In the genomic region with DNA sequence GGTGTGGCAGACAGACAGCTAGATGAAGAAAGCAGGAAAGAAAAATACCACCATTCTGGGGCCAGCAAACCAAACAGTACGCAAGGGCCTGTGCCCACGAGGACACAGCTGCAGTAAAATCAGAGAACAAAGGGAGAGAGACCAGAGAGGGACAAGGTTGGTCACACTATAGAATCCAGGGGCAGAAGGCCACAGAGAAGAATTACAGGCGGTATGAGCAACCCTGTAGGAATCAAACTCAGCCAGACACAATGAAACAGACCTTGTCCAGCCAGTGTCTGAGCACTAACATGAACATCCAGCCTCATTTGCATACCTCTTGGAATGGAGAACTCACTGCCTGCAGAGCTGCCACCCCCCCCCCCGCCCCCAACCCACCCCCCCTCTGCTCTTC, we compare ENCODE assay signal across 11 mouse cellular contexts. TPM values are rescaled to one million over a fixed set of nuclear protein-coding genes. Genes with fewer than 3 reads are reported as not detected.
DNase-seq lines count a peak whose midpoint lies in the region; ATAC-seq lines count a peak whose summit lies in the region.
"Had no signal": no experiment of that assay in that cellular context is flagged by ENCODE, and none has a peak within 500 bp of the region (broad histone marks: within the 10 kb centered on the region; RNA-seq: fewer than 3 reads in every experiment).

No protein-coding gene starts in this region.

- H3K4me3 ChIP-seq in lung, embryonic 16.5 days (ENCODE audit: low read length), result no peak overlapping the region; the same call in 1 of the 2 replicates
- H3K4me3 ChIP-seq in hindbrain, embryonic 10.5 days, result peak overlapping the region; percentile 39
- H3K4me3 ChIP-seq in liver, embryonic 16.5 days (ENCODE audit: low read depth, low read length), result no peak overlapping the region
- H3K4me3 ChIP-seq in stomach, embryonic 15.5 days (replicated peaks), result no peak overlapping the region; the same call in 1 of the 2 replicates

- H3K9ac ChIP-seq in lung, embryonic 16.5 days (ENCODE audit: low read length), result peak overlapping the region; percentile 54; the same call in 1 of the 2 replicates
- H3K9ac ChIP-seq in liver, embryonic 16.5 days (ENCODE audit: low read depth, low read length), result no peak overlapping the region
- H3K9ac ChIP-seq in stomach, embryonic 15.5 days, result no peak overlapping the region

- H3K4me1 ChIP-seq in lung, embryonic 16.5 days (replicated peaks; ENCODE audit: control insufficient read depth, insufficient read depth, low read length), result peaks cover 19% of the 10 kb centered on the region
- peaks cover 85% of the 10 kb centered on the region for H3K4me1 ChIP-seq in hindbrain, embryonic 10.5 days (replicated peaks)
- H3K4me1 ChIP-seq in liver, embryonic 16.5 days (ENCODE audit: control insufficient read depth, low read depth, low read length), result no peaks in the 10 kb centered on the region
- peaks cover 4% of the 10 kb centered on the region for H3K4me1 ChIP-seq in stomach, embryonic 15.5 days

- DNase-seq in lung, postnatal 14 days, result no peak
- no peak for DNase-seq in hindbrain, embryonic 10.5 days (ENCODE audit: low spot score)
- DNase-seq in embryo, embryonic 9.5 days (ENCODE audit: extremely low spot score), result no peak
- no peak for DNase-seq in left cerebral cortex, adult 8-10 months (ENCODE audit: low spot score in 2 of 2)

- no peaks in the 10 kb centered on the region for H3K9me3 ChIP-seq in lung, embryonic 16.5 days (ENCODE audit: control insufficient read depth, low read length)
- no peaks in the 10 kb centered on the region for H3K9me3 ChIP-seq in hindbrain, embryonic 10.5 days
- no peaks in the 10 kb centered on the region for H3K9me3 ChIP-seq in liver, embryonic 16.5 days (replicated peaks; ENCODE audit: control insufficient read depth, low read length)
- no peaks in the 10 kb centered on the region for H3K9me3 ChIP-seq in stomach, embryonic 15.5 days

- peak overlapping the region; percentile 71 for H3K4me2 ChIP-seq in lung, embryonic 16.5 days (ENCODE audit: low read depth, low read length)
- H3K4me2 ChIP-seq in liver, embryonic 16.5 days (ENCODE audit: low read depth, low read length), result peak overlapping the region; percentile 0; the same call in 1 of the 2 replicates
- H3K4me2 ChIP-seq in stomach, embryonic 15.5 days, result peak overlapping the region; percentile 56

- H3K36me3 ChIP-seq in lung, embryonic 16.5 days (ENCODE audit: control insufficient read depth, insufficient read depth, low read length), result no peaks in the 10 kb centered on the region
- peaks cover 20% of the 10 kb centered on the region for H3K36me3 ChIP-seq in hindbrain, embryonic 10.5 days
- H3K36me3 ChIP-seq in liver, embryonic 16.5 days (ENCODE audit: control insufficient read depth, insufficient read depth), result no peaks in the 10 kb centered on the region
- no peaks in the 10 kb centered on the region for H3K36me3 ChIP-seq in stomach, embryonic 15.5 days

- H3K27ac ChIP-seq in lung, embryonic 16.5 days (ENCODE audit: low read length), result no peak overlapping the region
- H3K27ac ChIP-seq in hindbrain, embryonic 10.5 days, result peak overlapping the region; percentile 92
- H3K27ac ChIP-seq in liver, embryonic 16.5 days (ENCODE audit: low read length), result no peak overlapping the region
- H3K27ac ChIP-seq in stomach, embryonic 15.5 days, result no peak overlapping the region

- WGBS in lung, embryonic 16.5 days, result 41% methylated on average over 3 of the region's 4 CpGs
- WGBS in hindbrain, embryonic 10.5 days, result 8% methylated on average over 4 of the region's 4 CpGs
- 31% methylated on average over 4 of the region's 4 CpGs for WGBS in liver, embryonic 16.5 days (ENCODE audit: insufficient replicate concordance)
- 27% methylated on average over 4 of the region's 4 CpGs for WGBS in stomach, embryonic 15.5 days

- H3K27me3 ChIP-seq in lung, embryonic 16.5 days (ENCODE audit: control insufficient read depth, insufficient read depth, low read depth, low read length), result peaks cover 4% of the 10 kb centered on the region
- H3K27me3 ChIP-seq in hindbrain, embryonic 10.5 days (ENCODE audit: insufficient read depth, poor library complexity, severe bottlenecking), result peaks cover 25% of the 10 kb centered on the region
- peaks cover 7% of the 10 kb centered on the region for H3K27me3 ChIP-seq in liver, embryonic 16.5 days (ENCODE audit: control insufficient read depth, insufficient read depth, low read depth, low read length)
- peaks cover 9% of the 10 kb centered on the region for H3K27me3 ChIP-seq in stomach, embryonic 15.5 days (replicated peaks)
- H3K27me3 ChIP-seq: Patski had no signal

- ATAC-seq in lung, embryonic 16.5 days (ENCODE audit: low read depth), result no peak; the same call in none of the 2 replicates
- ATAC-seq in liver, embryonic 16.5 days (ENCODE audit: low read depth), result no peak
- ATAC-seq in stomach, embryonic 15.5 days (ENCODE audit: insufficient read depth, low FRiP score, low read depth), result no peak
- no peak for ATAC-seq in inflammation-experienced regulatory T-cells, adult 6 months
- ATAC-seq: Patski had no signal

RNA-seq across cellular contexts. Expression of a gene that starts 7.9 kb away (rescaled TPM):
- polyA plus RNA-seq in lung, embryonic 16.5 days (2015; fragmentation: Nextera tagmentation; extraction: Ambion mirVana), result 0.08 TPM in 1 of 2 replicates, not detected in the other
- polyA plus RNA-seq in hindbrain, embryonic 10.5 days (2016; fragmentation: Nextera tagmentation; extraction: Ambion mirVana), result 13.7 and 56.4 TPM in 2 replicates
- not detected in 2 replicates for polyA plus RNA-seq in liver, embryonic 16.5 days (2015; fragmentation: Nextera tagmentation; extraction: Ambion mirVana)
- 0.48 and 0.87 TPM in 2 replicates for polyA plus RNA-seq in stomach, embryonic 15.5 days (2015; fragmentation: Nextera tagmentation; extraction: Ambion mirVana)
- not detected for polyA plus RNA-seq in inflammation-experienced regulatory T-cells, adult 6 months (2017; shearing (Covaris generic))
- total RNA-seq in left cerebral cortex, adult 8-10 months (2022), result 1 to 10 TPM in 3 of 4 experiments, under 1 TPM in 1; 0.62 to 2.9 (median 2.1) TPM
- total RNA-seq: common myeloid progenitor, adult 5-6 weeks had no signal
- polyA plus RNA-seq: Patski had no signal

RNA-seq across cellular contexts. Expression of a gene that starts 20.0 kb away (rescaled TPM):
- 9.4 and 10.3 TPM in 2 replicates for polyA plus RNA-seq in lung, embryonic 16.5 days (2015; fragmentation: Nextera tagmentation; extraction: Ambion mirVana)
- polyA plus RNA-seq in hindbrain, embryonic 10.5 days (2016; fragmentation: Nextera tagmentation; extraction: Ambion mirVana), result 7.3 and 7.4 TPM in 2 replicates
- 103 and 114 TPM in 2 replicates for polyA plus RNA-seq in liver, embryonic 16.5 days (2015; fragmentation: Nextera tagmentation; extraction: Ambion mirVana)
- polyA plus RNA-seq in stomach, embryonic 15.5 days (2015; fragmentation: Nextera tagmentation; extraction: Ambion mirVana), result 127 and 187 TPM in 2 replicates
- 1 to 10 TPM; 6.4 to 8.2 (median 6.5) TPM for polyA plus RNA-seq in inflammation-experienced regulatory T-cells, adult 6 months (2017; shearing (Covaris generic))
- 1 to 10 TPM; 7.0 to 8.8 (median 7.8) TPM for total RNA-seq in left cerebral cortex, adult 8-10 months (2022)

RNA-seq across cellular contexts. Expression of a gene that starts 29.7 kb away (rescaled TPM):
- polyA plus RNA-seq in lung, embryonic 16.5 days (2015; fragmentation: Nextera tagmentation; extraction: Ambion mirVana), result 0.03 and 0.21 TPM in 2 replicates
- polyA plus RNA-seq in hindbrain, embryonic 10.5 days (2016; fragmentation: Nextera tagmentation; extraction: Ambion mirVana), result 0.29 and 0.54 TPM in 2 replicates
- 8.2 and 9.4 TPM in 2 replicates for polyA plus RNA-seq in liver, embryonic 16.5 days (2015; fragmentation: Nextera tagmentation; extraction: Ambion mirVana)
- 1.5 and 1.7 TPM in 2 replicates for polyA plus RNA-seq in stomach, embryonic 15.5 days (2015; fragmentation: Nextera tagmentation; extraction: Ambion mirVana)
- under 1 TPM in 2 of 3 experiments, not detected in 1; 0.11 to 0.38 TPM for polyA plus RNA-seq in inflammation-experienced regulatory T-cells, adult 6 months (2017; shearing (Covaris generic))
- total RNA-seq in left cerebral cortex, adult 8-10 months (2022), result under 1 TPM in 2 of 4 experiments, not detected in 2; 0.11 to 0.16 TPM
- total RNA-seq: common myeloid progenitor, adult 5-6 weeks; heart, postnatal 10 days had no signal

Comparison
In these comparisons a context has a peak if more than half of its experiments do, and no peak if none do; other contexts are left out.
1. H3K4me2 ChIP-seq: peak in every context shown above with its lines; median percentile 71 in lung, embryonic 16.5 days; 56 in stomach, embryonic 15.5 days; 0 in liver, embryonic 16.5 days.